Mouse (Mus musculus) neural tube, embryonic 12.5 days (tissue): ENCODE measurements at regions not wholly inside any gene's neighbourhood (a gene's known extent, or its start where the extent isn't known, plus 50 kb on each side); places are given as distances from the start of the nearest gene placed in this dataset.
"Not testable (repeated sequence)": the region's sequence is repeated elsewhere in the genome, so short reads cannot be mapped to it uniquely, and the experiment has no call there.

ENCODE experiments used
- ATAC-seq: fragments of 200-750 bp; cut with Nextera tagmentation; 2 replicates; pipeline ENCODE4 v1.8.0; 2017; ENCODE audit warnings: low read depth, mild to moderate bottlenecking, moderate TSS enrichment, moderate library complexity; ENCODE audit not compliant: low FRiP score
- H3K27ac ChIP-seq: fragments of 300-500 bp; sonication (generic); 2 replicates; pipeline ENCODE4 v1.5.1; 2016
- H3K27me3 ChIP-seq: fragments of 300-500 bp; sonication (generic); replicated peaks from 2 replicates; pipeline ENCODE4 v1.6.1; 2016; ENCODE audit warnings: mild to moderate bottlenecking
- H3K36me3 ChIP-seq: fragments of 300-500 bp; sonication (generic); 2 replicates; pipeline ENCODE4 v1.6.1; 2016; ENCODE audit warnings: mild to moderate bottlenecking
- H3K4me1 ChIP-seq: fragments of 300-500 bp; sonication (generic); 2 replicates; pipeline ENCODE4 v1.6.1; 2016
- H3K4me2 ChIP-seq: fragments of 300-500 bp; sonication (generic); replicated peaks from 2 replicates; pipeline ENCODE4 v1.6.1; 2016; ENCODE audit warnings: mild to moderate bottlenecking
- H3K4me3 ChIP-seq: fragments of 300-500 bp; sonication (generic); 2 replicates; pipeline ENCODE4 v1.5.1; 2016
- H3K9ac ChIP-seq: fragments of 300-500 bp; sonication (generic); 2 replicates; pipeline ENCODE4 v1.6.1; 2016; ENCODE audit warnings: mild to moderate bottlenecking
- H3K9me3 ChIP-seq: fragments of 300-500 bp; sonication (generic); 2 replicates; pipeline ENCODE4 v1.6.1; 2016; ENCODE audit warnings: mild to moderate bottlenecking
- WGBS: fragments of 180-500 bp; shearing (Covaris S2); methylation state at CpG from one replicate; pipeline ENCODE4 v1.1.7; 2016; 5-methylcytosine and 5-hydroxymethylcytosine counted together

- not testable (repeated sequence) for H3K9ac ChIP-seq, H3K27me3 ChIP-seq, H3K27ac ChIP-seq, H3K4me2 ChIP-seq, H3K4me1 ChIP-seq, H3K9me3 ChIP-seq, ATAC-seq, H3K4me3 ChIP-seq
- peaks cover 12% of the 10 kb centered on the region for H3K36me3 ChIP-seq
- WGBS, result 95% methylated on average over 5 of the region's 5 CpGs
These were observed 136.7 kb upstream of the Olfr1324 start for GRCm38 (mm10) chrX:50565031-50565430.

DNA sequence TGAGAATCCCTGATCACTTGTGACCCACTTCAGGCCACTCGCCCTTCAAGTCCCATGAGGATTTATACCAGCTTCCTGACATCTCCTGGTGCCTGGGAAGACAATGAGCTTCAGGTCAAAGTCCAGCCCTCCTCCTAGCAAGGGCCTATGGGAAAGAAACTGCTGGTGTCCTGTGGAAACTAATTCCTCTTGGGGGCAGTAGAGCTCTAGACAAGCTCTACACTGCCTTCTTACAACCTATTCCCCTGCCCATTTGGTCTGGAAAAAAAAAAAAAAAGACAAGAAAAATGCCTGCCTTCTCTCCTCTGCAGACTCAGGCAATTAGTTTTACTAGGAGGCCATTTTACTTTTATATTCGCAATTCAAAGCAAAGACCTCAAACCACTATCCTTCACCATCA is 132.6 kb upstream of the Olfr1324 start:
- Histone ChIP-seq H3K36me3 (no peaks in the 10 kb centered on the region), H3K4me3 (no peak overlapping the region), H3K9ac (no peak overlapping the region), H3K4me2 (no peak overlapping the region), H3K4me1 (no peaks in the 10 kb centered on the region), H3K9me3 (no peaks in the 10 kb centered on the region), H3K27me3 (no peaks in the 10 kb centered on the region), H3K27ac (no peak overlapping the region)
- WGBS, result 55% methylated on average over 2 of the region's 2 CpGs
- ATAC-seq, result no peak

GRCm38 (mm10) chrX:50550297-50550696 is 122.0 kb upstream of the Olfr1324 start:
- no peaks in the 10 kb centered on the region for H3K27me3 ChIP-seq
- no peaks in the 10 kb centered on the region for H3K36me3 ChIP-seq
- peak overlapping the region; percentile 42 for H3K4me2 ChIP-seq
- no peaks in the 10 kb centered on the region for H3K4me1 ChIP-seq
- WGBS, result 55% methylated on average over 10 of the region's 10 CpGs
- H3K4me3 ChIP-seq, result peak overlapping the region; percentile 26
- no peak overlapping the region for H3K27ac ChIP-seq
- H3K9ac ChIP-seq, result no peak overlapping the region
- no peak for ATAC-seq
- H3K9me3 ChIP-seq, result no peaks in the 10 kb centered on the region

GRCm38 (mm10) chrX:50549713-50550112 is 121.4 kb upstream of the Olfr1324 start:
- H3K27me3 ChIP-seq, result no peaks in the 10 kb centered on the region
- H3K4me2 ChIP-seq, result peak overlapping the region; percentile 42
- no peaks in the 10 kb centered on the region for H3K36me3 ChIP-seq
- 60% methylated on average over 3 of the region's 3 CpGs for WGBS
- H3K9ac ChIP-seq, result no peak overlapping the region
- H3K9me3 ChIP-seq, result no peaks in the 10 kb centered on the region
- no peak for ATAC-seq
- H3K27ac ChIP-seq, result no peak overlapping the region
- H3K4me3 ChIP-seq, result no peak overlapping the region; the same call in 1 of the 2 replicates
- H3K4me1 ChIP-seq, result no peaks in the 10 kb centered on the region

DNA sequence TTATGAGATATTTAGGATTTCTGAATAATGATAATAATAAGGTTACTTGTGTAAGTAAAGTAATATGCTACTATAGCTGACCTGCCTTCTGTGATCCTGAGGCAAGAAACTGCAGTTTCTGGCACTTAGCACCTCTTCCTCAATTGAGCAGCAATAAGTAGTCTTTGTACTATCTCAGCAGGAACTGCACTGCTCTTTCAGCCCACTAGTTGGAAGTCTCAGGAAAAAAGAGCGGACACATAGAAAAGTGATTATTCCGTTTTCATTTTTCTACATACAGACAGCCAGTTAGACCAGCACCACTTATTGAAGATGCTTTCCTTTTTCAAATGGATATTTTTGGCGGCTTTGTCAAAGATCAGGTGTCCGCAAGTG is 109.5 kb upstream of the Olfr1324 start:
- peak; percentile 33; the same call in 1 of the 2 replicates for ATAC-seq
- not testable (repeated sequence) for H3K4me1 ChIP-seq, H3K36me3 ChIP-seq, H3K27ac ChIP-seq, H3K9me3 ChIP-seq, H3K27me3 ChIP-seq, H3K9ac ChIP-seq
- 61% methylated on average over 4 of the region's 4 CpGs for whole genome bisulfite sequencing
- H3K4me2 ChIP-seq, result peak overlapping the region; percentile 20; the same call in 1 of the 2 replicates
- H3K4me3 ChIP-seq, result peak overlapping the region; percentile 32

- no peaks in the 10 kb centered on the region for H3K4me1 ChIP-seq
- 53% methylated on average over 19 of the region's 19 CpGs for WGBS
- H3K27ac ChIP-seq, result no peak overlapping the region
- H3K9me3 ChIP-seq, result no peaks in the 10 kb centered on the region
- H3K4me3 ChIP-seq, result peak overlapping the region; percentile 32
- peak; percentile 63 for ATAC-seq
- H3K36me3 ChIP-seq, result no peaks in the 10 kb centered on the region
- H3K27me3 ChIP-seq, result no peaks in the 10 kb centered on the region
- peak overlapping the region; percentile 24; the same call in 1 of the 2 replicates for H3K4me2 ChIP-seq
- H3K9ac ChIP-seq, result no peak overlapping the region
These were observed 109.0 kb upstream of the Olfr1324 start for GRCm38 (mm10) chrX:50537122-50537784.

DNA sequence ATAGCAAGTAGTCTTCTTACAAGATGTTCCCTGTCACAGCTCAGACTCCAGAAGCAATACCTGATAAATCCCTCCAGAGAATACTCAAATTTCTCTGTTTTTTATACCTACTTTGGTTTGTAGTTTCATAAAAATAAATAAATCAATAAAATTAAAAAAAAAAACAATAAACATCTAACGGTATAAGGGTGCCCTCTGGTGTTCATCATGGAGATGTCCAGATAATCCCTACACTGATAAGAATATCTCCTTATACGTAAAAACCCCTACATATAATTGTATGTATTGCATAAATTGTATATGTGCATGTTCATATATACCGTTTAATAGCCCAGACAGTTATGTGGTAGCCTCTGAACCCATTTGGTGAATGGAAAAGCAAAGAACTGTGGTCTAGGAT is 75.7 kb upstream of the Olfr1324 start:
- no peaks in the 10 kb centered on the region for H3K27me3 ChIP-seq
- no peak overlapping the region for H3K9ac ChIP-seq
- ATAC-seq, result no peak
- H3K9me3 ChIP-seq, result no peaks in the 10 kb centered on the region
- H3K4me1 ChIP-seq, result no peaks in the 10 kb centered on the region
- no peak overlapping the region for H3K4me3 ChIP-seq
- H3K36me3 ChIP-seq, result no peaks in the 10 kb centered on the region
- WGBS, result 26% methylated on average over 3 of the region's 3 CpGs
- no peak overlapping the region for H3K27ac ChIP-seq
- H3K4me2 ChIP-seq, result no peak overlapping the region

- H3K9ac ChIP-seq, result no peak overlapping the region
- no peaks in the 10 kb centered on the region for H3K4me1 ChIP-seq
- no peaks in the 10 kb centered on the region for H3K9me3 ChIP-seq
- no peak overlapping the region for H3K27ac ChIP-seq
- H3K27me3 ChIP-seq, result no peaks in the 10 kb centered on the region
- H3K4me2 ChIP-seq, result no peak overlapping the region
- no peak overlapping the region for H3K4me3 ChIP-seq
- no peak for ATAC-seq
- no peaks in the 10 kb centered on the region for H3K36me3 ChIP-seq
- WGBS, result 44% methylated on average over 1 of the region's 1 CpGs
These were observed 72.9 kb upstream of the Olfr1324 start for GRCm38 (mm10) chrX:50501181-50501580.

DNA sequence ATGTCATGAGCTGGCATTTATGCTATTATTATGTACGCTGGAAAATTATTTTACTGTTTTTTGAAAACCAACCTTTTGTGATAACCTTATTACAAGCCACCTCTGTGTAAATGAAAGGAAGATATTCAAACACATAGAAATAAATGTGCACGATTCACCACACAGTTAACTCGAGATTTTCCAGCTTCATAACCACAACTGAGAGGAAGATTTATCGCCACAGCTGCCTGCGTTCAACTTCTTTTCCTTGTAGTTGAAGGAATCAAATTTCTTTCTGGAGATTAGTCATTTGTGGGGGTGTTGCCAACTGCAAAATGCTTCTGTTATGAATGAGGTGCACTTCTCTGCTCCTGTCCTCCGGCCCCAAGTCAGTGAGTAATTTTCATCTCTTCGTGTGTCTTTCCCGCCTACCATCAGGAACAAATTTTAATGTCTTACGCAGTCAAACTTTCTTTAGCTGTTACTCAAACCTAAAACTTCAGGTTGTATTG is 62.2 kb upstream of the Olfr1324 start:
- not testable (repeated sequence) for H3K9me3 ChIP-seq, H3K27me3 ChIP-seq, H3K4me3 ChIP-seq, H3K9ac ChIP-seq, ATAC-seq, H3K36me3 ChIP-seq, H3K4me2 ChIP-seq, H3K27ac ChIP-seq, H3K4me1 ChIP-seq
- WGBS, result 81% methylated on average over 9 of the region's 9 CpGs
